Mouse (Mus musculus): Measurements from ENCODE around the gene Nfya. TPM values are rescaled to one million over a fixed set of nuclear protein-coding genes. Genes with fewer than 3 reads are reported as not detected.

The Nfya gene
- polyA plus RNA-seq, 1 experiment from 2014 or later, result 13.3 TPM

DNA sequence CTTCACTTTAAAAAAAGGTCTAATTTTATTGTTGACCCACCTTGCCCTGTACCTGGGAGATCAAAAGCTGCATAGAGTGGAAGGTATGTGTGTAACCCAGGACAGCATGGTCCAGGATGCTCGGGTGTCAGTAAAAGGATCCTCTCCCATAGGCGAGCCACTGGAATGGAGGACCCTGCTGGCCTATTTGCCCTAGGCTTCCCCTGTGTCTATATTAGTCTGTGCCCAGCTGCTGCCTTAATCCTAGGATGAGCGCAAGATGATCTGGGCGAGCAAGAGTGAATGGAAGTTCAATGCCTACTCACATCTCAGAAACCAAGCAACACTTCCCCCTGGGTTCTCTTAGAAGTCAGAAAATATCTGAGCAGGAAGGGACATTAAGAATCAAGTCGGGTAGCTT, 21.3 kb upstream of the Nfya start:
- no peak for DNase-seq (ENCODE audit: low spot score)

- no peak for DNase-seq (ENCODE audit: low spot score)
Observed at GRCm38 (mm10) chr17:48430394-48430793, 20.7 kb upstream of the Nfya start.

- DNase-seq (ENCODE audit: low spot score), result peak; percentile 43
Observed at GRCm38 (mm10) chr17:48427852-48428530, 18.3 kb upstream of the Nfya start.

- no peak for DNase-seq (ENCODE audit: low spot score)
Observed at GRCm38 (mm10) chr17:48426991-48427750, 17.5 kb upstream of the Nfya start.

DNA sequence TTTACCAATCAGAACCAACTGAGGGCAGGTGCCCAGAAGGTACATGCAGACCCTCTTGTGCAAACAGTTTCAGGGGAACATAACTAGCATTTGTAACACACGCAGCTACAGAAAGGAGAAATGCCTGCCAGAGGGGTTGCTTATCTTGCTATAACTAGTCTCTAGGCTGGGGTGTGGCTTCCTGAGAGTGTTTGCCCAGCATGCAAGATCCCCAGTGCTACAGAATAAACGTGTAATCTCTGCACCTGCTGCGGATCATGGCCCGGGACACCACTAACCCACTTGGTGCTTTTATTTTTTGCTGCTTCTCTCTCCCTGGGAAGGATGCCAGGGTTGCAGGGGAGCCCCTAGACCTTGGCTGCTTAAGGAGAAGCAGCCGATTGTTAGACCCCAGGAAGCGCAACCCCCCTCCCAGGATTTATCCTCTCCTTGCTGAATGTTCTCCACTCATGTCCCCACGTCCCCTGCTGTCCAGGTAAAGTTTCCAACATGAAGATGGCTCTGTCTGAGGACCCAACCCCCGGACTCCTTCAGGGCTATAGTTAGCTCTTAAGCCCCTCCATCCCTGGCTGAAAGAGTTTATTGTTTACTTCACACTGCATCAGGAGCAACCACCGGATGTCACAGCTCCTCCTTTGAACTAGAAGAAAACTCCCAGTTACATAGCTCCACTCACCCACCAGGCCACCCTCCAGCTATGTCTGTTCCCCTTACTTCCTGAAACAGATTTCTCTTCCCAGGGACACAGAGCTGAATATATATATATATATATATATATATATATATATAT, 16.3 kb upstream of the Nfya start:
- peak; percentile 53 for DNase-seq (ENCODE audit: low spot score)

- no peak for DNase-seq (ENCODE audit: low spot score)
Observed at GRCm38 (mm10) chr17:48424237-48424636, 14.5 kb upstream of the Nfya start.

- DNase-seq (ENCODE audit: low spot score), result no peak
Observed at GRCm38 (mm10) chr17:48419571-48419970, 9.9 kb upstream of the Nfya start.

DNA sequence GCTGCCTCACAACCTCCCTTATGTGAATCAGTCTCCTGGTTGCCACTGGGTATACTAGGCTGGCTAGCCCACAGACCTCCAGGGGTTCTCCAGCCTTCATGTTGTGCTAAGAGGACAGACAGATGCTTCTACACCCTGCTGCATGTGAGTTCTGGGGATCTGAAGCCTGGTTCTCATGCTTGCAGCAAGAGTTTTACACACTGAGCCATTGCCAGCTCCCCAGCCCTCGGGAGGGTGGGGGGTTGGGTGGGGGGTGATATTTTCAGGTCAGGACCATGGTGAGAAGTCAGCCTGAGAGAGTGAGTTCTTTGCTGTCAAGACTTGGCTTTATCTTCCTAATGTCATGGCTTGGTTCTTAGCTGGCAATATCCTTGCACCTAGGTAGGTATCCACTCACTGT, 9.1 kb upstream of the Nfya start:
- DNase-seq (ENCODE audit: low spot score), result no peak

GRCm38 (mm10) chr17:48418174-48418573, 8.5 kb upstream of the Nfya start:
- DNase-seq (ENCODE audit: low spot score), result no peak

DNA sequence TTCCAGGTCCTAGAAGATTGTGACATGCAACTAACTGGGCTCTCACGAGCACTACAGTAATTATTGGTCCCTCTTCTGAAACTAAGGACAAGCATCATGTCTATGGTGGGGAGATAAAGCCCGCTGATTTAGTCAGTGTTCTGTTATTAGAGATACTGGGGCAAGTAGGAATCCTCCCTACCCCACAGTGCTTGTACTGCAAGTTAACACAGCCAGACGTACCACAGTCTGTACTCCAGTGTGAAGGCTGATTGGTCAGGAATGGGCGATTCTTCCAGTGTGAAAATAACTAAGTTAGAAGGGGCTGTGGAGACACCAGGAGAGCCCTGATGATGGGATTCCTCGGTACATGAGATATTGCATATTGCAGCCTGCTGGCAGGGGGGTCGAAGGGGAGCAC, 7.8 kb upstream of the Nfya start:
- no peak for DNase-seq (ENCODE audit: low spot score)

GRCm38 (mm10) chr17:48416425-48417195, 6.9 kb upstream of the Nfya start:
- DNase-seq (ENCODE audit: low spot score), result peak; percentile 76

DNA sequence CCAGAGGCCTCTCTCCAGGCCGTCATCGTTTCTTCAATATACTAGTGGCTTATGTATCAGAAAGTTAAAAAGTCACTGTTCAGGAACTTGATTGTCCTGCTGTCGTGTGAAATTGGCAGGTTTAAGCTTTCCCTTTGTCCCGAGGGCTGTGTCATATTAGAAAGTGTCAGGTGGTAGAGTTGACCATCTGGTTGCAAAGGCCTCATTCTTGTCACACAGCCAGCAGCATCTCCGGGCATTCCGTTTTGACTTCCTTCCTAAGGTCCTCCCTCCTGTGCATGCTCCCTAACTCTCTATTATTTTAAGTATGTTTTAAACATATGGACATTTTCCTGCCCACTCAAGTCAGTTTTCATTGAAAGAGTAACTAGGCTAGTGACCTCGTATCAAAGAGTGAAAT, 6.3 kb upstream of the Nfya start:
- no peak for DNase-seq (ENCODE audit: low spot score)

DNA sequence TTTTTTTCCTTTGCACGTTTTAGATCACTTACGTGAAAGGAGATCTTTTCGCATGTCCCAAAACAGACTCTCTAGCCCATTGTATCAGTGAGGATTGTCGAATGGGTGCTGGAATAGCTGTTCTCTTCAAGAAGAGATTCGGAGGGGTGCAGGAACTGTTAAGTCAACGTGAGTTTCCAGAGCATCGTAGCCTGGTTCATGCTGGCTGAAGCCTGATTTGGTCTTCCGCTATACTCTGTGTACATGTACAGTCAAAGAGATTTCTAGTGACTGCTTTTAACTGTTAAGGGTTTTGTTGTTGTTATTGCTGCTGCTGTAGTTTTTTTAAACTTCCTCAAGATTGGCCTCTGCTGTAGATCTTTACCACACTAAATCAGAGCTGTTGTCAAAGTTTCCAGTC, 1.5 kb upstream of the Nfya start:
- no peak for DNase-seq (ENCODE audit: low spot score)

- no peak for DNase-seq (ENCODE audit: low spot score)
Observed at GRCm38 (mm10) chr17:48410299-48410785, 636 bp upstream of the Nfya start.

GRCm38 (mm10) chr17:48408526-48409291, 997 bp downstream of the Nfya start:
- peak; percentile 87 for DNase-seq (ENCODE audit: low spot score)

DNA sequence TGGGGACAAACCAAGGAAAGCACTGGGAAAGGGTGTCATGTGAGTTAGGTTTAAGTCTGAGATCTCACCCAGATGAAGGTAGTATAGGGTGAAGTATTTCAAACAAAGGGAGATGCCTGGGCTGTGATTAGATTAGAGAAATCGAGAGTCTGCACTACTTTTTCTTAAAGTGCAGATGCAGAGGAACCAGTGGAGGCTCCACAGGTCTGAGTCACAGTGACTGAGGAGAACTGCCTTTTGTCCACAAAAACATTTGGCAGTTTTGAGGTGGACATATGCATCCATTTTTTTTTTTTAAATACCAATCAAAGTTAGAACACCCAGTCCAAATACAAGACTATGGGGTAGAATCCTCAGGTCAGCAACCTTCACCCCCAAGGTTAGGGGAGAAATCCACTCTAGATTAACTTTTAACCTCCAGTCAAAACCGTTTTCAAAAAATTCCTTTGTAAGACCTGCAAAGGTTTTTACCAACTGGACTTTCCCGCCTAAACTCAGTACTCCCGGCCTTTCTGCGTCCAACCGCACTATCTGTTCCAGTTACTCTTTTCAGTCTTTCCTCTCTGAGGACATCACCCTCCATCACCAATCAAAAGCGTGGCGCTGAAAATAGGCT, 1.7 kb downstream of the Nfya start:
- DNase-seq (ENCODE audit: low spot score), result no peak

DNA sequence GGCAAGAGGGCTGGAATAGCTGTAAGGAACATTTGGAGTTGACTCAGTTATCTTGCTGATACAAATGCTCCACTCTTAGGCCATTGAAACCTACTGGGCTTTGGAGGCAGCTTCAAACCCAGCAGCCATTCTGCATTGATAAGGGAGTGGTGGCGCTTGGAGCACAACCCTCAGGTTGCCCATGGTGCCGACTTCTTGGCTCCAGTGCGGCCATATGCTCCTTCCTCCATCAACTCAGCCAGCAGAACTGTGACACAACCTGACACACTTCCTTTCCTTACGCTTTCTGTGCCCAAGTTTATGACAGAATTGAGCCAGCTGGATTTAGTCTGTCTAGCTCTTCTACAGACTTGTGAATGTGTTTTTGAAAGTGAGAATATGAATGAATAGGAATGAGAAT, 2.6 kb downstream of the Nfya start:
- DNase-seq (ENCODE audit: low spot score), result no peak

- DNase-seq (ENCODE audit: low spot score), result no peak
Observed at GRCm38 (mm10) chr17:48404706-48405105, 5.0 kb downstream of the Nfya start.

GRCm38 (mm10) chr17:48403848-48404247, 5.9 kb downstream of the Nfya start:
- no peak for DNase-seq (ENCODE audit: low spot score)

DNA sequence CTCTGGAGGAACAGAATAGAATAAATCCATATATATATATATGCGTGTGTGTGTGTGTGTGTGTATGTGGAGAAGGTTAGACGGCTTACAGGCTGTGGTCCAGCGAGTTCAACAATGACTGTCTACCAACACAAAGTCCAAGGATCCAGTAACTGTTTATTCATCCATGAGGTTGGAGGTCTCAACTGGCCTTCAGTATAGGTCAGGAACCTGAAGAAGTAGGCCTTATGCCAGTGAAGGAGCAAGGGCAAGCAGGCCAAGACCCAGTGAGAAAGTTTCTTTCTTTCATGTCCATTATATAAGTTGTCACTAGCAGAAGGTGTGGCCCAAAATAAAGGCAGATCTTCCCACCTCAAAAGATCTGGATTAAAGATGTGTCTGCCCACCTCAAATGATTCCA, 7.0 kb downstream of the Nfya start:
- DNase-seq (ENCODE audit: low spot score), result no peak
